Mouse (Mus musculus): ENCODE measurements around the gene Trim38. TPM values are rescaled to one million over a fixed set of nuclear protein-coding genes. Genes with fewer than 3 reads are reported as not detected.

The Trim38 gene
- polyA plus RNA-seq, 1 experiment from 2014 or later = not detected

GRCm38 (mm10) chr13:23792520-23792919 lies 22.8 kb downstream of the Trim38 start:
- Histone ChIP-seq H3K27me3 (ENCODE audit: control insufficient read depth, insufficient read depth, low read length) (no peaks in the 10 kb centered on the region), H3K4me1 (ENCODE audit: control insufficient read depth, insufficient read depth, low read length) (no peaks in the 10 kb centered on the region), H3K36me3 (ENCODE audit: control insufficient read depth, insufficient read depth, low read length) (no peaks in the 10 kb centered on the region), H3K9me3 (ENCODE audit: control insufficient read depth, low read length) (no peaks in the 10 kb centered on the region), H3K9ac (ENCODE audit: low read length) (no peak overlapping the region), H3K27ac (ENCODE audit: low read depth, low read length) (no peak overlapping the region), H3K4me2 (ENCODE audit: low read depth) (no peak overlapping the region), H3K4me3 (ENCODE audit: low read depth, low read length) (no peak overlapping the region)
- DNase-seq (ENCODE audit: low spot score) (peak; percentile 39), ATAC-seq (ENCODE audit: insufficient read depth, low FRiP score, low TSS enrichment) (0 out of 2 replicates have a peak, but pooled peaks have one; percentile 53)
- 42% methylated on average over 2 of the region's 2 CpGs for WGBS

- WGBS = 79% methylated on average over 5 of the region's 5 CpGs
Observed at GRCm38 (mm10) chr13:23799405-23799804, 29.7 kb downstream of the Trim38 start.

GRCm38 (mm10) chr13:23804532-23804931 lies 34.8 kb downstream of the Trim38 start:
- Histone ChIP-seq H3K9ac (ENCODE audit: low read length) (no peak overlapping the region), H3K9me3 (ENCODE audit: control insufficient read depth, low read length) (no peaks in the 10 kb centered on the region), H3K27ac (ENCODE audit: low read depth, low read length) (no peak overlapping the region), H3K4me1 (ENCODE audit: control insufficient read depth, insufficient read depth, low read length) (no peaks in the 10 kb centered on the region), H3K4me3 (ENCODE audit: low read depth, low read length) (no peak overlapping the region), H3K27me3 (ENCODE audit: control insufficient read depth, insufficient read depth, low read length) (no peaks in the 10 kb centered on the region), H3K4me2 (ENCODE audit: low read depth) (no peak overlapping the region), H3K36me3 (ENCODE audit: control insufficient read depth, insufficient read depth, low read length) (no peaks in the 10 kb centered on the region)
- ATAC-seq (ENCODE audit: insufficient read depth, low FRiP score, low TSS enrichment) (no peak), DNase-seq (ENCODE audit: low spot score) (no peak)
- 80% methylated on average over 2 of the region's 2 CpGs for WGBS

More at GRCm38 (mm10) chr13:23799405-23799804, 29.7 kb downstream of the Trim38 start:
- Histone ChIP-seq H3K27ac (ENCODE audit: low read depth, low read length) (no peak overlapping the region), H3K27me3 (ENCODE audit: control insufficient read depth, insufficient read depth, low read length) (no peaks in the 10 kb centered on the region), H3K4me3 (ENCODE audit: low read depth, low read length) (no peak overlapping the region), H3K9me3 (ENCODE audit: control insufficient read depth, low read length) (no peaks in the 10 kb centered on the region), H3K4me1 (ENCODE audit: control insufficient read depth, insufficient read depth, low read length) (no peaks in the 10 kb centered on the region; the same call in 1 of the 2 replicates), H3K36me3 (ENCODE audit: control insufficient read depth, insufficient read depth, low read length) (no peaks in the 10 kb centered on the region), H3K4me2 (ENCODE audit: low read depth) (no peak overlapping the region), H3K9ac (ENCODE audit: low read length) (no peak overlapping the region)
- DNase-seq (ENCODE audit: low spot score) (no peak), ATAC-seq (ENCODE audit: insufficient read depth, low FRiP score, low TSS enrichment) (no peak)

GRCm38 (mm10) chr13:23806422-23807052 lies 36.8 kb downstream of the Trim38 start, which contains the start of gene Slc17a2:
Slc17a2 (plus strand) TSS chr13:23806993.
- Histone ChIP-seq H3K27me3 (ENCODE audit: control insufficient read depth, insufficient read depth, low read length) (no peaks in the 10 kb centered on the region), H3K27ac (ENCODE audit: low read depth, low read length) (no peak within 1 kb of the TSS), H3K36me3 (ENCODE audit: control insufficient read depth, insufficient read depth, low read length) (no peaks in the 10 kb centered on the region), H3K9me3 (ENCODE audit: control insufficient read depth, low read length) (no peaks in the 10 kb centered on the region), H3K4me2 (ENCODE audit: low read depth) (no peak within 1 kb of the TSS), H3K4me1 (ENCODE audit: control insufficient read depth, insufficient read depth, low read length) (no peaks in the 10 kb centered on the region), H3K4me3 (ENCODE audit: low read depth, low read length) (no peak within 1 kb of the TSS), H3K9ac (ENCODE audit: low read length) (no peak within 1 kb of the TSS)
- DNase-seq (ENCODE audit: low spot score) (no peak), ATAC-seq (ENCODE audit: insufficient read depth, low FRiP score, low TSS enrichment) (no peak)
- 84% methylated on average over 15 of the region's 15 CpGs for WGBS

GRCm38 (mm10) chr13:23816148-23816547 lies 46.4 kb downstream of the Trim38 start:
- Histone ChIP-seq H3K4me1 (ENCODE audit: control insufficient read depth, insufficient read depth, low read length) (no peaks in the 10 kb centered on the region), H3K36me3 (ENCODE audit: control insufficient read depth, insufficient read depth, low read length) (no peaks in the 10 kb centered on the region), H3K4me2 (ENCODE audit: low read depth) (no peak overlapping the region), H3K27me3 (ENCODE audit: control insufficient read depth, insufficient read depth, low read length) (no peaks in the 10 kb centered on the region), H3K27ac (ENCODE audit: low read depth, low read length) (no peak overlapping the region), H3K9ac (ENCODE audit: low read length) (no peak overlapping the region), H3K4me3 (ENCODE audit: low read depth, low read length) (no peak overlapping the region), H3K9me3 (ENCODE audit: control insufficient read depth, low read length) (no peaks in the 10 kb centered on the region)
- ATAC-seq (ENCODE audit: insufficient read depth, low FRiP score, low TSS enrichment) (no peak), DNase-seq (ENCODE audit: low spot score) (no peak)
- 69% methylated on average over 2 of the region's 2 CpGs for WGBS

- DNase-seq (ENCODE audit: low spot score) (no peak), ATAC-seq (ENCODE audit: insufficient read depth, low FRiP score, low TSS enrichment) (no peak)
- Histone ChIP-seq H3K9ac (ENCODE audit: low read length) (no peak overlapping the region), H3K4me2 (ENCODE audit: low read depth) (no peak overlapping the region), H3K9me3 (ENCODE audit: control insufficient read depth, low read length) (no peaks in the 10 kb centered on the region), H3K4me3 (ENCODE audit: low read depth, low read length) (no peak overlapping the region), H3K27me3 (ENCODE audit: control insufficient read depth, insufficient read depth, low read length) (no peaks in the 10 kb centered on the region), H3K4me1 (ENCODE audit: control insufficient read depth, insufficient read depth, low read length) (no peaks in the 10 kb centered on the region), H3K36me3 (ENCODE audit: control insufficient read depth, insufficient read depth, low read length) (no peaks in the 10 kb centered on the region), H3K27ac (ENCODE audit: low read depth, low read length) (no peak overlapping the region)
- 73% methylated on average over 4 of the region's 4 CpGs for WGBS
Observed at GRCm38 (mm10) chr13:23820179-23820940, 50.6 kb downstream of the Trim38 start.

- Histone ChIP-seq H3K4me2 (ENCODE audit: low read depth) (no peak overlapping the region), H3K36me3 (ENCODE audit: control insufficient read depth, insufficient read depth, low read length) (no peaks in the 10 kb centered on the region), H3K4me3 (ENCODE audit: low read depth, low read length) (no peak overlapping the region), H3K27me3 (ENCODE audit: control insufficient read depth, insufficient read depth, low read length) (no peaks in the 10 kb centered on the region), H3K9ac (ENCODE audit: low read length) (no peak overlapping the region), H3K27ac (ENCODE audit: low read depth, low read length) (no peak overlapping the region), H3K9me3 (ENCODE audit: control insufficient read depth, low read length) (no peaks in the 10 kb centered on the region), H3K4me1 (ENCODE audit: control insufficient read depth, insufficient read depth, low read length) (no peaks in the 10 kb centered on the region)
- WGBS = 87% methylated on average over 3 of the region's 3 CpGs
- no peak for DNase-seq (ENCODE audit: low spot score)
- no peak for ATAC-seq (ENCODE audit: insufficient read depth, low FRiP score, low TSS enrichment)
Observed at GRCm38 (mm10) chr13:23822213-23822612, 52.5 kb downstream of the Trim38 start.

GRCm38 (mm10) chr13:23826606-23827005 lies 56.9 kb downstream of the Trim38 start:
- no peaks in the 10 kb centered on the region for H3K4me1 ChIP-seq (ENCODE audit: control insufficient read depth, insufficient read depth, low read length)
- 80% methylated on average over 3 of the region's 3 CpGs for WGBS
- ATAC-seq (ENCODE audit: insufficient read depth, low FRiP score, low TSS enrichment) = no peak
- no peaks in the 10 kb centered on the region for H3K27me3 ChIP-seq (ENCODE audit: control insufficient read depth, insufficient read depth, low read length)
- H3K27ac ChIP-seq (ENCODE audit: low read depth, low read length) = no peak overlapping the region
- H3K9ac ChIP-seq (ENCODE audit: low read length) = no peak overlapping the region
- H3K9me3 ChIP-seq (ENCODE audit: control insufficient read depth, low read length) = no peaks in the 10 kb centered on the region
- H3K36me3 ChIP-seq (ENCODE audit: control insufficient read depth, insufficient read depth, low read length) = no peaks in the 10 kb centered on the region
- no peak for DNase-seq (ENCODE audit: low spot score)
- no peak overlapping the region for H3K4me3 ChIP-seq (ENCODE audit: low read depth, low read length)
- no peak overlapping the region for H3K4me2 ChIP-seq (ENCODE audit: low read depth)

- 16% methylated on average over 6 of the region's 6 CpGs for WGBS
- Histone ChIP-seq H3K36me3 (ENCODE audit: control insufficient read depth, insufficient read depth, low read length) (no peaks in the 10 kb centered on the region), H3K4me1 (ENCODE audit: control insufficient read depth, insufficient read depth, low read length) (no peaks in the 10 kb centered on the region), H3K4me2 (ENCODE audit: low read depth) (no peak overlapping the region), H3K9ac (ENCODE audit: low read length) (no peak overlapping the region), H3K27ac (ENCODE audit: low read depth, low read length) (no peak overlapping the region), H3K9me3 (ENCODE audit: control insufficient read depth, low read length) (no peaks in the 10 kb centered on the region), H3K27me3 (ENCODE audit: control insufficient read depth, insufficient read depth, low read length) (no peaks in the 10 kb centered on the region), H3K4me3 (ENCODE audit: low read depth, low read length) (no peak overlapping the region)
- ATAC-seq (ENCODE audit: insufficient read depth, low FRiP score, low TSS enrichment) (no peak), DNase-seq (ENCODE audit: low spot score) (peak; percentile 49)
Observed at GRCm38 (mm10) chr13:23833053-23833452, 63.3 kb downstream of the Trim38 start.

All from neural tube, embryonic 11.5 days (tissue).